Mouse (Mus musculus) midbrain, embryonic 12.5 days (tissue): ENCODE results near the gene Ccn5. TPM values are rescaled to one million over a fixed set of nuclear protein-coding genes. Genes with fewer than 3 reads are reported as not detected.

Experiments used
- ATAC-seq: fragments of 200-750 bp; cut with Nextera tagmentation; 2 replicates; pipeline ENCODE4 v1.8.0; 2017; ENCODE audit warnings: low read depth, moderate TSS enrichment, moderate library complexity; ENCODE audit not compliant: low FRiP score
- H3K27ac ChIP-seq: fragments of 300-500 bp; sonication (generic); replicated peaks from 2 replicates; pipeline ENCODE4 v1.5.1; 2016; ENCODE audit warnings: mild to moderate bottlenecking
- H3K27me3 ChIP-seq: fragments of 300-500 bp; sonication (generic); 2 replicates; pipeline ENCODE4 v1.6.1; 2016; ENCODE audit warnings: mild to moderate bottlenecking
- H3K36me3 ChIP-seq: fragments of 300-500 bp; sonication (generic); 2 replicates; pipeline ENCODE4 v1.6.1; 2016
- H3K4me1 ChIP-seq: fragments of 300-500 bp; sonication (generic); 2 replicates; pipeline ENCODE4 v1.6.1; 2016
- H3K4me2 ChIP-seq: fragments of 300-500 bp; sonication (generic); replicated peaks from 2 replicates; pipeline ENCODE4 v1.6.1; 2016; ENCODE audit warnings: mild to moderate bottlenecking, moderate library complexity
- H3K4me3 ChIP-seq: fragments of 300-500 bp; sonication (generic); 2 replicates; pipeline ENCODE4 v1.5.1; 2016; ENCODE audit warnings: mild to moderate bottlenecking
- H3K9ac ChIP-seq: fragments of 300-500 bp; sonication (generic); replicated peaks from 2 replicates; pipeline ENCODE4 v1.6.1; 2016; ENCODE audit warnings: mild to moderate bottlenecking, moderate library complexity
- H3K9me3 ChIP-seq: fragments of 300-500 bp; sonication (generic); 2 replicates; pipeline ENCODE4 v1.6.1; 2016; ENCODE audit warnings: mild to moderate bottlenecking
- WGBS: fragments of 180-500 bp; shearing (Covaris S2); methylation state at CpG from one replicate; pipeline ENCODE4 v1.1.7; 2016; 5-methylcytosine and 5-hydroxymethylcytosine counted together
- polyA plus RNA-seq: library from polyadenylated mRNA; unstranded; fragments of >200 nt; fragmentation: Nextera tagmentation; extraction: Ambion mirVana; gene quantifications from 2 replicates; pipeline ENCODE4 v1.2.1, GENCODE M21; 2016

The Ccn5 gene
- polyA plus RNA-seq, 1 experiment from 2014 or later, result 0.33 TPM

- Histone ChIP-seq H3K4me2 (no peak overlapping the region), H3K4me3 (no peak overlapping the region), H3K9me3 (no peaks in the 10 kb centered on the region), H3K27me3 (no peaks in the 10 kb centered on the region), H3K27ac (no peak overlapping the region), H3K9ac (no peak overlapping the region), H3K36me3 (no peaks in the 10 kb centered on the region), H3K4me1 (no peaks in the 10 kb centered on the region)
- no peak for ATAC-seq
- WGBS, result 92% methylated on average over 4 of the region's 4 CpGs
Measured at GRCm38 (mm10) chr2:163809166-163809565, 11.5 kb upstream of the Ccn5 start.

- Histone ChIP-seq H3K27ac (no peak overlapping the region), H3K4me2 (no peak overlapping the region), H3K9ac (no peak overlapping the region), H3K9me3 (no peaks in the 10 kb centered on the region), H3K27me3 (no peaks in the 10 kb centered on the region), H3K4me3 (no peak overlapping the region), H3K4me1 (no peaks in the 10 kb centered on the region), H3K36me3 (no peaks in the 10 kb centered on the region)
- WGBS, result 68% methylated on average over 7 of the region's 7 CpGs
- ATAC-seq, result no peak
Measured at GRCm38 (mm10) chr2:163809704-163810103, 11.0 kb upstream of the Ccn5 start.

GRCm38 (mm10) chr2:163813077-163813476, 7.6 kb upstream of the Ccn5 start:
- 76% methylated on average over 5 of the region's 5 CpGs for WGBS
- Histone ChIP-seq H3K27me3 (no peaks in the 10 kb centered on the region), H3K9me3 (no peaks in the 10 kb centered on the region), H3K9ac (no peak overlapping the region), H3K4me3 (no peak overlapping the region), H3K27ac (no peak overlapping the region), H3K36me3 (no peaks in the 10 kb centered on the region), H3K4me2 (no peak overlapping the region), H3K4me1 (no peaks in the 10 kb centered on the region)
- no peak for ATAC-seq

- H3K9me3 ChIP-seq, result no peaks in the 10 kb centered on the region
- H3K36me3 ChIP-seq, result no peaks in the 10 kb centered on the region
- no peak overlapping the region for H3K4me2 ChIP-seq
- H3K27ac ChIP-seq, result no peak overlapping the region
- no peak for ATAC-seq
- no peaks in the 10 kb centered on the region for H3K27me3 ChIP-seq
- no peak overlapping the region for H3K9ac ChIP-seq
- no peak overlapping the region for H3K4me3 ChIP-seq
- no peaks in the 10 kb centered on the region for H3K4me1 ChIP-seq
- 86% methylated on average over 9 of the region's 9 CpGs for WGBS
Measured at GRCm38 (mm10) chr2:163814739-163815465, 5.8 kb upstream of the Ccn5 start.

GRCm38 (mm10) chr2:163823248-163823647, 2.6 kb downstream of the Ccn5 start:
- H3K27me3 ChIP-seq, result peaks cover 8% of the 10 kb centered on the region; the same call in 1 of the 2 replicates
- WGBS, result 8% methylated on average over 4 of the region's 4 CpGs
- no peak overlapping the region for H3K4me2 ChIP-seq
- H3K27ac ChIP-seq, result no peak overlapping the region
- no peak overlapping the region for H3K4me3 ChIP-seq
- no peaks in the 10 kb centered on the region for H3K9me3 ChIP-seq
- H3K9ac ChIP-seq, result no peak overlapping the region
- H3K36me3 ChIP-seq, result no peaks in the 10 kb centered on the region
- no peak for ATAC-seq
- peaks cover 4% of the 10 kb centered on the region; the same call in 1 of the 2 replicates for H3K4me1 ChIP-seq

GRCm38 (mm10) chr2:163823771-163824170, 3.1 kb downstream of the Ccn5 start:
- H3K9ac ChIP-seq, result no peak overlapping the region
- no peaks in the 10 kb centered on the region for H3K36me3 ChIP-seq
- H3K27me3 ChIP-seq, result peaks cover 11% of the 10 kb centered on the region; the same call in 1 of the 2 replicates
- H3K4me2 ChIP-seq, result peak overlapping the region; percentile 28; the same call in 1 of the 2 replicates
- no peak overlapping the region for H3K4me3 ChIP-seq
- no peak overlapping the region for H3K27ac ChIP-seq
- no peaks in the 10 kb centered on the region for H3K9me3 ChIP-seq
- 25% methylated on average over 11 of the region's 11 CpGs for WGBS
- ATAC-seq, result no peak
- peaks cover 4% of the 10 kb centered on the region; the same call in 1 of the 2 replicates for H3K4me1 ChIP-seq

GRCm38 (mm10) chr2:163825861-163826260, 5.2 kb downstream of the Ccn5 start:
- no peak overlapping the region for H3K9ac ChIP-seq
- H3K36me3 ChIP-seq, result no peaks in the 10 kb centered on the region
- peaks cover 14% of the 10 kb centered on the region; the same call in 1 of the 2 replicates for H3K27me3 ChIP-seq
- H3K4me2 ChIP-seq, result no peak overlapping the region
- 88% methylated on average over 1 of the region's 1 CpGs for WGBS
- ATAC-seq, result no peak
- peaks cover 4% of the 10 kb centered on the region; the same call in 1 of the 2 replicates for H3K4me1 ChIP-seq
- H3K27ac ChIP-seq, result no peak overlapping the region
- H3K4me3 ChIP-seq, result no peak overlapping the region
- H3K9me3 ChIP-seq, result no peaks in the 10 kb centered on the region

GRCm38 (mm10) chr2:163826494-163826893, 5.8 kb downstream of the Ccn5 start:
- no peak for ATAC-seq
- no peak overlapping the region for H3K27ac ChIP-seq
- H3K4me3 ChIP-seq, result no peak overlapping the region
- no peak overlapping the region for H3K9ac ChIP-seq
- WGBS, result 83% methylated on average over 5 of the region's 5 CpGs
- H3K36me3 ChIP-seq, result no peaks in the 10 kb centered on the region
- no peaks in the 10 kb centered on the region for H3K9me3 ChIP-seq
- H3K4me2 ChIP-seq, result no peak overlapping the region
- peaks cover 14% of the 10 kb centered on the region; the same call in 1 of the 2 replicates for H3K27me3 ChIP-seq
- H3K4me1 ChIP-seq, result peaks cover 4% of the 10 kb centered on the region; the same call in 1 of the 2 replicates

- H3K4me1 ChIP-seq, result no peaks in the 10 kb centered on the region
- H3K4me3 ChIP-seq, result no peak overlapping the region
- WGBS, result 71% methylated on average over 1 of the region's 1 CpGs
- no peak for ATAC-seq
- H3K27ac ChIP-seq, result no peak overlapping the region
- H3K36me3 ChIP-seq, result no peaks in the 10 kb centered on the region
- no peak overlapping the region for H3K4me2 ChIP-seq
- 0 out of 2 replicates have a peak, but pooled peaks cover 9% of the 10 kb centered on the region for H3K27me3 ChIP-seq
- H3K9ac ChIP-seq, result no peak overlapping the region
- no peaks in the 10 kb centered on the region for H3K9me3 ChIP-seq
Measured at GRCm38 (mm10) chr2:163831163-163831562, 10.5 kb downstream of the Ccn5 start.

- Histone ChIP-seq H3K27me3 (peaks cover 9% of the 10 kb centered on the region), H3K9me3 (no peaks in the 10 kb centered on the region), H3K36me3 (no peaks in the 10 kb centered on the region), H3K4me1 (peaks cover 3% of the 10 kb centered on the region; the same call in 1 of the 2 replicates), H3K4me3 (no peak overlapping the region), H3K27ac (no peak overlapping the region), H3K4me2 (no peak overlapping the region), H3K9ac (no peak overlapping the region)
- ATAC-seq, result no peak
- WGBS, result 26% methylated on average over 9 of the region's 9 CpGs
Measured at GRCm38 (mm10) chr2:163838043-163838442, 17.4 kb downstream of the Ccn5 start.

GRCm38 (mm10) chr2:163839519-163839918, 18.9 kb downstream of the Ccn5 start:
- Histone ChIP-seq H3K27ac (no peak overlapping the region), H3K4me2 (no peak overlapping the region), H3K9ac (no peak overlapping the region), H3K4me3 (no peak overlapping the region), H3K9me3 (no peaks in the 10 kb centered on the region), H3K27me3 (peaks cover 9% of the 10 kb centered on the region), H3K36me3 (no peaks in the 10 kb centered on the region), H3K4me1 (peaks cover 3% of the 10 kb centered on the region; the same call in 1 of the 2 replicates)
- no peak for ATAC-seq
- 49% methylated on average over 6 of the region's 6 CpGs for WGBS

- peaks cover 9% of the 10 kb centered on the region for H3K27me3 ChIP-seq
- ATAC-seq, result no peak
- no peaks in the 10 kb centered on the region for H3K9me3 ChIP-seq
- H3K4me1 ChIP-seq, result peaks cover 3% of the 10 kb centered on the region; the same call in 1 of the 2 replicates
- H3K9ac ChIP-seq, result no peak overlapping the region
- no peak overlapping the region for H3K27ac ChIP-seq
- no peak overlapping the region for H3K4me2 ChIP-seq
- WGBS, result 78% methylated on average over 4 of the region's 4 CpGs
- H3K36me3 ChIP-seq, result no peaks in the 10 kb centered on the region
- no peak overlapping the region for H3K4me3 ChIP-seq
Measured at GRCm38 (mm10) chr2:163842043-163842442, 21.4 kb downstream of the Ccn5 start.
